Mouse (Mus musculus) testis, adult 2 months (tissue): ENCODE data around the gene Scnn1b.

Experiments
- CTCF ChIP-seq: fragments of 200-500 bp; IDR thresholded peaks from 2 replicates; pipeline ENCODE4 v1.5.1; 2012; ENCODE audit warnings: low read depth, mild to moderate bottlenecking, inconsistent platforms, low read length, moderate library complexity; ENCODE audit not compliant: control insufficient read depth, insufficient read depth, insufficient replicate concordance
- POLR2A ChIP-seq: fragments of 200-500 bp; IDR thresholded peaks from 2 replicates; pipeline ENCODE4 v1.6.1; 2012; ENCODE audit warnings: low read depth, mild to moderate bottlenecking, inconsistent platforms, low read length, moderate library complexity; ENCODE audit not compliant: control insufficient read depth

DNA sequence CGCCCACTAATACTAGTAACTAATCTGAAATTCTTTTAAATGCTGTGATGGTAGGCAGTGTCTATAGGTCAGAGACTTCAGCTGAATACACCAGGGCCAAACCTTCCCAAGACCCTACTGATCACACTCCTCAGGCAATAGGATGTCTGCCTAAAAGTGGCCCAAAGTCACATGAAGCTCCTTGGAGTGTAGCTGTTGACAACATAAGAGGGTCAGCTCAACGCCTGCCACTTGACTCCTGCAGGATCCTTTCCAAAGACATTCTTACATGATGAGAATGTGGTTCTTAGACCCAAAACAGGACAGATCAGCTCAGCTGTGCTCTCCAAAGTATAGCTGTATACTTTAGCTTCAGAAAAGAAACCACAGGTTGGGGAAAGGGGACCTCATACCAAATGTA lies 77.5 kb downstream of the Scnn1b start:
- TF ChIP-seq CTCF (no peak), POLR2A (no peak)
